Mouse (Mus musculus) forebrain, embryonic 11.5 days (tissue): ENCODE data around the gene Smurf2. TPM values are rescaled to one million over a fixed set of nuclear protein-coding genes. Genes with fewer than 3 reads are reported as not detected.
"Not testable (repeated sequence)": the region's sequence is repeated elsewhere in the genome, so short reads cannot be mapped to it uniquely, and the experiment has no call there.

Source experiments
- ATAC-seq: fragments of 200-750 bp; cut with Nextera tagmentation; replicated peaks from 2 replicates; pipeline ENCODE4 v1.8.0; 2017; ENCODE audit warnings: moderate TSS enrichment; ENCODE audit not compliant: low FRiP score
- DNase-seq: peaks from one replicate; pipeline ENCODE4 v3.0.0-alpha.2; 2017; ENCODE audit warnings: low spot score
- H3K27ac ChIP-seq: fragments of 300-500 bp; sonication (generic); 2 replicates; pipeline ENCODE4 v1.5.1; 2014; ENCODE audit warnings: low read depth, low read length
- H3K27me3 ChIP-seq: fragments of 300-500 bp; sonication (generic); 2 replicates; pipeline ENCODE4 v1.6.1; 2014; ENCODE audit warnings: mild to moderate bottlenecking, low read length, mixed read lengths; ENCODE audit not compliant: control insufficient read depth, insufficient read depth
- H3K36me3 ChIP-seq: fragments of 300-500 bp; sonication (generic); 2 replicates; pipeline ENCODE4 v1.6.1; 2014; ENCODE audit warnings: mild to moderate bottlenecking, low read length, moderate library complexity, mixed read lengths; ENCODE audit not compliant: control insufficient read depth, insufficient read depth
- H3K4me1 ChIP-seq: fragments of 300-500 bp; sonication (generic); replicated peaks from 2 replicates; pipeline ENCODE4 v1.6.1; 2014; ENCODE audit warnings: low read length, mixed read lengths; ENCODE audit not compliant: control insufficient read depth, insufficient read depth
- H3K4me2 ChIP-seq: fragments of 300-500 bp; sonication (generic); 2 replicates; pipeline ENCODE4 v1.6.1; 2014; ENCODE audit warnings: low read depth, mild to moderate bottlenecking, low read length, moderate library complexity, mixed read lengths; ENCODE audit not compliant: severe bottlenecking
- H3K4me3 ChIP-seq: fragments of 300-500 bp; sonication (generic); 2 replicates; pipeline ENCODE4 v1.5.1; 2014; ENCODE audit warnings: low read depth, low read length
- H3K9ac ChIP-seq: fragments of 300-500 bp; sonication (generic); 2 replicates; pipeline ENCODE4 v1.6.1; 2014; ENCODE audit warnings: low read length
- H3K9me3 ChIP-seq: fragments of 300-500 bp; sonication (generic); 2 replicates; pipeline ENCODE4 v1.6.1; 2016; ENCODE audit warnings: low read length, mixed read lengths; ENCODE audit not compliant: control insufficient read depth
- WGBS: fragments of 180-500 bp; shearing (Covaris S2); extraction: QIAGEN DNeasy Blood & Tissue Kit; methylation state at CpG from one replicate; pipeline ENCODE4 v1.1.7; 2014; 5-methylcytosine and 5-hydroxymethylcytosine counted together
- polyA plus RNA-seq: library from polyadenylated mRNA; unstranded; fragments of >200 nt; fragmentation: Nextera tagmentation; extraction: Ambion mirVana; gene quantifications from 2 replicates; pipeline ENCODE4 v1.2.1, GENCODE M21; 2014

Gene Smurf2
- polyA plus RNA-seq, 1 experiment from 2014 or later = 18.9 TPM

DNA sequence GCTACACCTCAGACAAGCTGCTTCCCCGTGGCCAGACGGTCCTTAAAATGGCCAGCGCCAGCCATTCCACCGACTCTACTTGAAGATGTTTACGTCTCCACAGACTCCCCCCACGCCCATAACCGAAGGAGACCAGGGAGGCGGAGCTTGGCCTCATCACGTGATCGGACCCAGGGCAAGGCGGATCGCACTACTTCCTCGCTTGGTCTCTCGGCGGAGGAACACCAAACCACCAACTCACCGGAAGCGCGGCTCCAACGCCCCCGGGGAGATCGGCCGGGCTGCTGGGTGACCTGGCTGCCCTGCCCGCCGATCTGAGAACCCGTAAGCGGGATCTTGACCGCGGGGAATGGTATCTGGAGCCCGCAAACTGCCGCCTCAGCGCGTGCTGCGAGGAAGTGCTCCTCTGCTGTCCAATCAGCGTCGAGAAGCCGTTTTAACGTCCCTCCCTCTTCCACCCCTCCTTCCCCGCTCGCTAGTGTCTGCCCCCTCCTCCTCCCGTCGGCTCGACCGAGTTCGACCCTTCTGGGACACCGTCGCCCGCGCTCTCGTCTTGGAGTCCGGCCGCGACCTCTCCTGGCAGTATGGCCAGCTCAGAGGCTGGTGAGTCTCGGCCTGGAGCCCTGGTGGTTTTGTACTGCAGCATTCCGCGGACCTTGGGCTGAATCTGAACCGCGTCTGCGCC is 131.6 kb downstream of the Smurf2 start, which contains the start of the genes Ddx5 and Cep95:
Gene Ddx5 (minus strand): TSS at position 411 of the 685 bp plus-strand sequence.
Gene Cep95 (plus strand): TSS at position 478 of the 685 bp plus-strand sequence.
- H3K36me3 ChIP-seq = peaks cover 14% of the 10 kb centered on the region; the same call in 1 of the 2 replicates

DNA sequence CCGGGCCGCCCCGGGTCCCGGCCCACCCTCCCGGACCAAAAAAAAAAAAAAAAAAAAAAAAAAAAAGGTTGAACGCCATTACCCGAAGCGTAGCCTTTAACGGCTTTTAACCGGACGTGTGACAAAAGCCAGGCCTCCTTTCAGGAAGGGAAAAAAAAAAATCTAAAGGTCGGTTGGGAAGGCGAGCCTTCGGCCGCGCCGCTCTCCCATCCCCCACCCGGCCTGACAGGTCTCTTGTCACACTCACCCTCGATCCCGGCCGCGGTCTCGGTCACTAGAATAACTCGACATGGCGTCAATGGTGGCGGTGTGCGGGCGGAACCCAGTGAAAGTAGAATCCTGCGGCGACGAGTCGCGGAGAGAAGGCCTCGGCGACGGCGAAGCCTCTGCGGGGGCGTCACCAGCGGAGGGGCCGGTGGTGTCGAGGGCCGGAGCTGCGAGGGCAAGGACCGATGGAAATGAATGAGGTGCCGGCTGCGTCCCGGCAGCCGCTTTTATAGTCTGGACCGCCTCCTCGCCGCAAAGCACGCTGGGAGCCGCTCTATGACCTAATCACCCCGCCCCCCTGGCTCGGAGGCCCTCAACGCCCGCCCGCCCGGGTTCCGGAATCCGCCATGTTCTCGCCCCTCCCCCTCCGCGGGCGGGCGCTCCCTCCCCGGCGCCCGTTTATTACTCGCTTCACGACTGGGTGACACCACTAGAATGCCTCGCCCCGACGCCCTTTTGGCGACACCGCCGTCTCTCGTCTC is 132.3 kb downstream of the Smurf2 start:
- DNase-seq = peak; percentile 100
- Histone ChIP-seq H3K4me3 (peak overlapping the region; percentile 97), H3K9me3 (no peaks in the 10 kb centered on the region), H3K27ac (peak overlapping the region; percentile 98), H3K4me1 (no peaks in the 10 kb centered on the region), H3K27me3 (no peaks in the 10 kb centered on the region), H3K36me3 (peaks cover 20% of the 10 kb centered on the region), H3K4me2 (peak overlapping the region; percentile 82), H3K9ac (peak overlapping the region; percentile 100)
- ATAC-seq = peak; percentile 81
- WGBS = under 1% methylated on average over 69 of the region's 79 CpGs

More for the DNA sequence above, 131.6 kb downstream of the Smurf2 start, which contains the start of the genes Ddx5 and Cep95:
- DNase-seq = peak; percentile 97
- no peaks in the 10 kb centered on the region for H3K9me3 ChIP-seq
- no peaks in the 10 kb centered on the region for H3K27me3 ChIP-seq
- WGBS = under 1% methylated on average over 58 of the region's 58 CpGs
- H3K27ac ChIP-seq = peak within 1 kb of the TSS; percentile 98
- ATAC-seq = peak; percentile 89
- H3K9ac ChIP-seq = peak within 1 kb of the TSS; percentile 100
- peak within 1 kb of the TSS; percentile 97 for H3K4me3 ChIP-seq
- no peaks in the 10 kb centered on the region for H3K4me1 ChIP-seq
- peak within 1 kb of the TSS; percentile 82 for H3K4me2 ChIP-seq

DNA sequence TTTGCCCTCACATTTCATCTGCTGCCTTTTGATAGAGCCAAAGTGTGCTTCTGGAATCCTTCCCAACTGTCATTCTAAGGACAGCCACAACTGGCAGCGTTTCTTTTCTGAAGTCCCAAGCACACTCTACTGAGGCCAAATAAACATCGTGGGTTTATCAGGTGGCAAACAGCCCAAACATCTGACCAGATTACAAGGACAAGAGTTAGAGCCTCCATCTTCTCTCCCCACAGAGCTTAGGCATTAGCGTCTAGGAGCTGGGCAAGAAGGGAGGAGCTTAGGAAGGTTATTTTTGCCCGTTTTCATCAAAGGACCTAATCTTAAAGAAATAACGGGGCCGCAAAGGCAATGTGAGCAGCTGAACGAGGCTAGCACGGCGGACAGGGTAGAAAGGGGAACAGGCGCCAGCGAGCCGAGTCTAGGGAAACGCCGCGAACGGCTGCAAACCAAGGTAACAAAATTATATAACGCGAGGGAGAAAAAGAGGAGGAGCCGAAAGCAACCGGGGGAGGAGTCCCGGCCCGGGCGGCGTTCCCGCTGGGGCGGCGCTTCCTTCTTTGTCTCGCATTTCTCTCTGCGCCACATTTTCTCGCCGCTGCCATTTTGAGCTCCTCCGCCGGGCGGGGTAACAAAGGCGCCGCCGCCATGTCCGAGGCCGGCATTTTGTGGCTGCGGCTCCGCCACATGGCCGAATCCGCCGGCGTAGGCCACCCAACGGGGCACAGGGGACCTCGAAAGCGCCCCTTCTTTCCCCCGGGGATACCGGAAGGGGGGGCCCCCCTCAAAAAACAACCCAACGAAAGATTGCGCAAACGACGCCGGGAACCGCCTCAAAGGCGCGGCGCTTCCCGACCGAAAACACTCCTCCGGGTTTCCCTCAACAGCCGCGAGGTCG is 133.1 kb downstream of the Smurf2 start:
- ATAC-seq (peak; percentile 8; the same call in 1 of the 2 replicates), DNase-seq (peak; percentile 92)
- H3K9ac ChIP-seq = peak overlapping the region; percentile 100
- H3K9me3 ChIP-seq = no peaks in the 10 kb centered on the region
- peak overlapping the region; percentile 60 for H3K4me2 ChIP-seq
- H3K4me1 ChIP-seq = no peaks in the 10 kb centered on the region
- H3K4me3 ChIP-seq = peak overlapping the region; percentile 97
- H3K27ac ChIP-seq = peak overlapping the region; percentile 98
- under 1% methylated on average over 65 of the region's 65 CpGs for WGBS
- H3K27me3 ChIP-seq = no peaks in the 10 kb centered on the region
- peaks cover 24% of the 10 kb centered on the region for H3K36me3 ChIP-seq

DNA sequence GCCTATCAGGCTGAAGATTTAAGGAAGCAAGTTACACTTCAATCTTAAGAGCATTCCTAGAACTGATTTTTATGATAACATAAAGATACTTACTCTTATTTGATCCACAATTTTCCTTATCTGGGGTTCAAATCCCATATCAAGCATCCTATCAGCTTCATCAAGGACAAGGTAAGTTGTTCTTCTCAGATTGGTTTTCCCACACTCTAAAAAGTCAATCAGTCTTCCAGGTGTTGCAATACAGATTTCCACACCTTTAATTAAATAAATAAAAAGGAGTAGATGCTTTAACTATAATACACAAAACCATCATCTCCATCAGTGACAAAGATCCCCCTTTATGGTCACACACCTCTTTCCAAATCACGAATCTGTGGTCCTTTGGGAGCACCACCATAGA is 135.5 kb downstream of the Smurf2 start:
- DNase-seq (no peak), ATAC-seq (no peak)
- Histone ChIP-seq H3K4me3 (no peak overlapping the region), H3K36me3 (peaks cover 24% of the 10 kb centered on the region), H3K4me1 (0 out of 2 replicates have a peak, but pooled peaks cover 2% of the 10 kb centered on the region), H3K4me2 (no peak overlapping the region), H3K27me3 (no peaks in the 10 kb centered on the region), H3K9ac (no peak overlapping the region), H3K27ac (no peak overlapping the region), H3K9me3 (no peaks in the 10 kb centered on the region)
- WGBS = 90% methylated on average over 1 of the region's 1 CpGs

DNA sequence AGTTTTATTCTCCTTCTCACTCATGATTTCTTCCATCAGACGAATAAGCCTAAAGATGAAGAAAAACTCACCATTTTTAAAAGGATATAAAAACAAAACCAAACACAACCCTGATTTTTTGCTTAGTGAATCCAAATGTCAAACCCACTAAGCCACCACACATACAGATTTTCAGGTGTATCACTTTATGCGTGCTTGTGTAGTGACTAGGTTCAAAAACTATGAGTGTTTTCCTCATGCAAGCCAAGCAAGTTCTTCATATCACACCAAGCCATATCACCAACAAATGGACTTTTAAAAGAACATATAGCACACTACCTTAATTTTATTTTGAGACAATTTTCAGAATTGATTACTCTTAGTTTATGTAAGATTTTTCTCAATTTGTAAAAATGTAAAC is 136.0 kb downstream of the Smurf2 start:
- no peaks in the 10 kb centered on the region for H3K27me3 ChIP-seq
- no peak for ATAC-seq
- H3K4me2 ChIP-seq = no peak overlapping the region
- WGBS = 92% methylated on average over 2 of the region's 2 CpGs
- no peak overlapping the region for H3K4me3 ChIP-seq
- DNase-seq = no peak
- no peak overlapping the region for H3K9ac ChIP-seq
- 0 out of 2 replicates have a peak, but pooled peaks cover 2% of the 10 kb centered on the region for H3K4me1 ChIP-seq
- peaks cover 24% of the 10 kb centered on the region for H3K36me3 ChIP-seq
- no peak overlapping the region for H3K27ac ChIP-seq
- H3K9me3 ChIP-seq = no peaks in the 10 kb centered on the region

DNA sequence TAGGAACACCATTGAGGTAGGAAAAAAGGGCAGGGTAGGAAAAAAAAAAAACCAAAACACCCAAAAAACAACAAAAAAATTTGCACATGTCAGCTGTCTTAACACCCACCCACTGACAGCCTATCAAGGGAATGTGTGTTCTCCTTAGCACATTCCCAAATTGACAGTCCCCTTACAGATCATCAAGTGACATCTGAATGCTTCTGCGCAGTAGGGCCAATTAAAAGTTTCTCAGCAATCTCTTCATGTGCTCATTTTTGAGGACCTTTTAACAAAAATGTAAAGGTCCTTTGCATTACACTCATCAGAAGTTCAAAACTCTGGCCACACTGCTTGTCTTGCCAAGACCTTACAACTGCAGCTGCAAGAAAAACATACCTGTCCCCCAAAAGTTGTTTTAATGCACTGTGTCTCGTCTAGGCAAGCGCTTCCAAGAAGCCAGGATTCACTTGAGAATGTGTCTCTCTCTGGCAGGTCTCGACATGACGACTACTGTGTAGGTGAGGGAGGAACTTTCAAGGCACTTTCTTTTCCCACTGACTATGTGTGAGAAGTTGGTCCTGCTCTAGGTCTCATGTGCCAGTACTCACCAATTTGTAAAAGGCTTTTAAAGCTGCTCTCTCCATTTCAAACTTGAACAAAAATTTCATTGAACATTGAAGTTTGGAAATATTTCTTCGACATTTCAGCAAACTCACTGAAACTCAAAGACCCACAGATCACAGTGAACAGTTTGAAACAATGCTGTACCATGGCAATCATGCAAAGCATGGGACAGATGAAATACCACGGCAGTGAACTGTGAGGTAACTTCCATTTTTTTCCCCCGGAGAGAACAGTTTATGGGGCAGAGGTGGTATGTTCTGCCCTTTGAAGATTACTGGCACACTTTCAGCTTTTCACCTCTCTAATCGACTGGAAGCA is 137.4 kb downstream of the Smurf2 start:
- Histone ChIP-seq H3K4me2 (no peak overlapping the region), H3K27ac (no peak overlapping the region), H3K4me3 (no peak overlapping the region), H3K9me3 (no peaks in the 10 kb centered on the region), H3K27me3 (no peaks in the 10 kb centered on the region), H3K36me3 (peaks cover 24% of the 10 kb centered on the region), H3K9ac (no peak overlapping the region), H3K4me1 (0 out of 2 replicates have a peak, but pooled peaks cover 2% of the 10 kb centered on the region)
- 88% methylated on average over 9 of the region's 9 CpGs for WGBS
- ATAC-seq (no peak), DNase-seq (no peak)

DNA sequence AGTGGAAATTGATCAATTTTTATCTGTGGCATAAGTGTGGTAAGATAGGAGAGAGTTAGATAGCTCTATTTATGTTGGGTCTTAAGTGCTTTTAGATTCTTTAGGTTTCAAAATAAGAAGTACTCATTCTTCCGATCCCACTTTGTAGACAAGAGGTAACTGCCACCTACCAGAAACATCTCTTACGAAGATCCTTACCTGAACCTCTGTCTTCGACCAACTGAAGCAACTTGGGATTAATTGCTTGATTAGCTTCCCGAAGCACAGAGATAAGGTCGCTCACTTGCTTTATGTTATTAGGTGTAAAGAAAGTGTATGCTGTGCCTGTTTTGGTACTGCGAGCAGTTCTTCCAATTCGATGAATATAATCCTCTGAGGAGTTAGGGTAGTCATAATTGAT is 138.2 kb downstream of the Smurf2 start:
- H3K9me3 ChIP-seq, ATAC-seq: not testable (repeated sequence)
- WGBS = 93% methylated on average over 7 of the region's 7 CpGs

More for the DNA sequence above, 138.2 kb downstream of the Smurf2 start:
- H3K4me2 ChIP-seq, H3K4me3 ChIP-seq, H3K4me1 ChIP-seq, DNase-seq, H3K27me3 ChIP-seq, H3K27ac ChIP-seq, H3K9ac ChIP-seq: not testable (repeated sequence)
- H3K36me3 ChIP-seq = peaks cover 24% of the 10 kb centered on the region
